Mouse (Mus musculus): Measurements from ENCODE around the gene Wdr46. TPM values are rescaled to one million over a fixed set of nuclear protein-coding genes. Genes with fewer than 3 reads are reported as not detected.
A peak's percentile ranks its signal among the peaks of the same experiment; 100 is the strongest.

Gene Wdr46
- polyA plus RNA-seq, 1 experiment from 2014 or later = 18.4 TPM

DNA sequence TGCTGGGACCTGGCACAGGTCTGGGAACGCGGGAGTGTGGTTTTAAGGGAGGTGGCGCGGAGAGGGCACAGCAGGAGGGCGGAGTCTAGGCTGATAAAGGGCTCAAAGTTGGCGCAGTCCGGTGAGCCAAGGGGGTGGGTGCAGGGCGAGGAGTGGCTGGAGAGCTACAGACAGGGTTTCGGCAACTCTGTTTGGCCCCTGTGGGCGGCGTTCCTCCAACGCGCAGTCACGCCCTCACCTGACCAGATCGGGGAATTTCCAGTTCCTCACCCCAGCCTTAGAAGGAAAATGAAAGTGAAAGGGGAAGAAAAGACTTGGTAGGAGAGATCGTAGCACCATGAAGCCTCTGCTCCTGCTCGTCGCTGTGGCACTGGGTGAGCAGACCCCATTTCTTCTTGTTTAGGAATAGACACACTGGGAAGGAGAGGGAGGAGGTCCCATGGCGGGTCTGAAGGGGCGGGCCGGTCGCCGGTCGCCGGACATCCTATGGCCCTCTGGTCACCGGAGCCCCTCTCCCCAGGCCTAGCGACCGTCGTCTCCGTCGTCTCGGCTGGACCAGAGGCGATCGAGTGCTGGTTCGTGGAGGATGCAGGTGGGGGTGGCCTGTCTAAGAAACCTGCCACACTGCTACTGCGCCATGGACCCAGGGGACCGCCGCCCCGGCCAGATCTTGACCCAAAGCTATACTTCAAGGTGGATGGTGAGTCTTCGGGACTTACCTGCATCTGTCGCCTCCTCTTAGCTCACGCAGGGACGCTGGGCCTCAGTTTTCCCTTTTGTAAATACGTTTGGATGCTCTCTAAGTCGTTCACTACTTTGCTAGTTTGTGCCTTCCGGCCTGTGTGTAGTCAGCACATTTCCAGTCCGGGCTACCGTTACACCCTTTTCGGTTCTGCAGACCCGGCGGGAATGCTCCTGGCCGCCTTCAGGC lies 20.8 kb upstream of the Wdr46 start:
- peak overlapping the region; percentile 90 for H3K4me3 ChIP-seq (replicated peaks)
- H3K27me3 ChIP-seq = no peaks in the 10 kb centered on the region
- peak overlapping the region; percentile 96 for H3K4me2 ChIP-seq
- WGBS (ENCODE audit: insufficient replicate concordance) = under 1% methylated on average over 52 of the region's 52 CpGs
- H3K4me1 ChIP-seq (replicated peaks) = peaks cover 73% of the 10 kb centered on the region
- H3K9ac ChIP-seq = peak overlapping the region; percentile 87
- ATAC-seq (ENCODE audit: insufficient read depth) = peak; percentile 59
- peaks cover 20% of the 10 kb centered on the region for H3K9me3 ChIP-seq (replicated peaks)
- H3K27ac ChIP-seq (replicated peaks) = peak overlapping the region; percentile 94
- H3K36me3 ChIP-seq (replicated peaks) = peaks cover 37% of the 10 kb centered on the region

DNA sequence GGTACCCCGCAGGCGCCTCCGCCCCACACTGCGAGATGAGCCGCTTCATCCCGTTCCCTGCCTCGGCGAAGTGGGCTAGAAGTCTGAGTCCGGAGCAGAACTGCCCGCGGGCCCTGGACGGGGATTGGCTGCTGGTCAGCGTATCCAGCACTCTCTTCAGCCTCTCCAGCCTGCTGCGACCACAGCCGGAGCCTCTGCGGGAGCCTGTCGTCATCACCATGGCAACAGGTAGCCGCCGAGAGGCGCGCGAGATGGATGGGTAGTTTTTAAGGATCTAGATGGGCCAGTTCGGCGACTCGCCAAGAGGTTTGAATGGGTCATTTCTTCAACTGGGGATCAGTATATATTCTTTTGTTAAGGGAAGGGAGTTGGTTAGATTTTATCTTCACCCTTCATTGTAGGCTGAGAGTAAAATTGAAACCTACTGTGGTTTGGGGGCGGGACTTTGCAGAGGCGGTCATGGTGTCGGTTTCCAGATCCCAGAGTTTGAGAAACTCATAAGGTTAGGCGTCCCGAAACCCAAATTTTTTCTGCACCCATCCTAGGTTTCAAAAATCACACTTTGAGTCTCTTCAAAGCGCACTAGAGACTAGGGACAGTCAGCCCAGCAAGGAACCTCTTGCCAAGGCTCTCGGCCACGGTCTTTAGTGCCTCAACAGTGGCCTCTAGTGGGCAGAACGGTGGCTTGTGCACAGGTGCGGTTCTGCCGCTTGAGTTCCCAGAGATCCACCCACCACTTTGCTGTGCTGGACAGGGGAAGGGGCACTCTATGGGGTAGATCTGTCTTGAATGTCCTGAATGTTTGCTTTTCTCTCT lies 20.0 kb upstream of the Wdr46 start:
- H3K9me3 ChIP-seq (replicated peaks) = peaks cover 20% of the 10 kb centered on the region
- peaks cover 36% of the 10 kb centered on the region for H3K36me3 ChIP-seq (replicated peaks)
- peak; percentile 11; the same call in 1 of the 2 replicates for ATAC-seq (ENCODE audit: insufficient read depth)
- peaks cover 72% of the 10 kb centered on the region for H3K4me1 ChIP-seq (replicated peaks)
- WGBS (ENCODE audit: insufficient replicate concordance) = under 1% methylated on average over 36 of the region's 36 CpGs
- peak overlapping the region; percentile 94 for H3K27ac ChIP-seq (replicated peaks)
- peak overlapping the region; percentile 90 for H3K4me3 ChIP-seq (replicated peaks)
- H3K4me2 ChIP-seq = peak overlapping the region; percentile 96
- H3K27me3 ChIP-seq = no peaks in the 10 kb centered on the region
- H3K9ac ChIP-seq = peak overlapping the region; percentile 87

DNA sequence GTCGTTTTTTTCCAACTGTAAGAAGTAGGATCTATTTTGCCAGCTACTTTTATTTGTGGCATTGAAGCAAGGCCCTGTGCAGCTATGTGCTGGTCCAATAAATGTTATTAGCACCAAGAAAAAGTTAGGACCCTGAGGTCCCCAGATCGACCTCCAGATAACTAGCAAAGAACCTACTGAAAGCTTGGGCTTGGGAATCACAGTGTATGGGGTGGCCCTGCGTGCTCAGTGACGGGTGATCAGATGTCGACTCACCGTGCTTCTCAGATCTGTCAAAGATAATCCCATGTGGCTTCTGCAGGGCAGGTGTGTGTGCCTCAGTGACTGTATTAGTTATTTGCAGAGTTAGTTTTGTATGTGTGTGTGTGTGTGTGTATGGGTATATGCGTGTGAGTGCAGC lies 19.1 kb upstream of the Wdr46 start:
- WGBS (ENCODE audit: insufficient replicate concordance) = 68% methylated on average over 7 of the region's 7 CpGs
- H3K9me3 ChIP-seq (replicated peaks) = peaks cover 20% of the 10 kb centered on the region
- 0 out of 2 replicates have a peak overlapping the region, but pooled peaks have one; percentile 96 for H3K4me2 ChIP-seq
- H3K4me3 ChIP-seq (replicated peaks) = no peak overlapping the region; the same call in 1 of the 2 replicates
- 0 out of 2 replicates have a peak overlapping the region, but pooled peaks have one; percentile 41 for H3K27ac ChIP-seq (replicated peaks)
- peaks cover 76% of the 10 kb centered on the region for H3K4me1 ChIP-seq (replicated peaks)
- no peak for ATAC-seq (ENCODE audit: insufficient read depth)
- no peak overlapping the region for H3K9ac ChIP-seq
- peaks cover 44% of the 10 kb centered on the region for H3K36me3 ChIP-seq (replicated peaks)
- H3K27me3 ChIP-seq = no peaks in the 10 kb centered on the region

DNA sequence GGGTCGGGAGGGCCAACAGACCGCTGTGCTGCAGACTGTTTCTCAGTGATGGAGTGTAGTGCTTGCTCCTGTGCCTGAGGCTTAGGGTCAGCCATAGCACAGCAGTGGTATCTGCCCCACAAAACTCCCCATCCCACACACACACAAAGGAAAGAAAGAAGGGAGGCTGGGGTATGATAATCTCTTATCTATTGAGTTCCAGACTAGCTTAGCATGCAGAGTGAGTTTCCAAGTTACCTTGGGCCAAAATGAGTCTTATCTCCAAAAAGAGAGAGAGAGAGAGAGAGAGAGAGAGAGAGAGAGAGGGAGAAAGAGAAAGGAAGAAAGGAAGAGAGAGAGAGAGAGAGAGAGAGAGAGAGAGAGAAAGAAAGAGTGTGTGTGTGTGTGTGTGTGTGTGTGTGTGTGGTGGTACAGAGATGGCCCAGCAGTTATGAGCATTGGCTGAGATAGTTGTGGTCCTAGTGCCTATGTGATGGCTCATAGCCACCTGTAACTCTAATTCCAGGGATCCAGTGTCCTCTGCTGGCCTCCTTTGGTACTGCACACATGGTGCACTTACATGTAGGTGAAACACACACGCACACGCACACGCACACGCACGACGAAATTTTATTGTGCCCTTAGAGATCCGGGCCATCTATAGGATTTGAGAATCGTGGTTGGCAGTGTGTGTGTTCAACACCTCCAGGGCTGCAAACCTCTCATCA lies 15.7 kb upstream of the Wdr46 start:
- Histone ChIP-seq H3K4me1 (replicated peaks) (peaks cover 67% of the 10 kb centered on the region), H3K4me2 (peak overlapping the region; percentile 8; the same call in 1 of the 2 replicates), H3K27me3 (no peaks in the 10 kb centered on the region), H3K9me3 (replicated peaks) (no peaks in the 10 kb centered on the region), H3K9ac (no peak overlapping the region), H3K4me3 (replicated peaks) (no peak overlapping the region), H3K36me3 (replicated peaks) (peaks cover 42% of the 10 kb centered on the region), H3K27ac (replicated peaks) (peak overlapping the region; percentile 51; the same call in 1 of the 2 replicates)
- 71% methylated on average over 10 of the region's 10 CpGs for WGBS (ENCODE audit: insufficient replicate concordance)
- peak; percentile 20; the same call in 1 of the 2 replicates for ATAC-seq (ENCODE audit: insufficient read depth)

DNA sequence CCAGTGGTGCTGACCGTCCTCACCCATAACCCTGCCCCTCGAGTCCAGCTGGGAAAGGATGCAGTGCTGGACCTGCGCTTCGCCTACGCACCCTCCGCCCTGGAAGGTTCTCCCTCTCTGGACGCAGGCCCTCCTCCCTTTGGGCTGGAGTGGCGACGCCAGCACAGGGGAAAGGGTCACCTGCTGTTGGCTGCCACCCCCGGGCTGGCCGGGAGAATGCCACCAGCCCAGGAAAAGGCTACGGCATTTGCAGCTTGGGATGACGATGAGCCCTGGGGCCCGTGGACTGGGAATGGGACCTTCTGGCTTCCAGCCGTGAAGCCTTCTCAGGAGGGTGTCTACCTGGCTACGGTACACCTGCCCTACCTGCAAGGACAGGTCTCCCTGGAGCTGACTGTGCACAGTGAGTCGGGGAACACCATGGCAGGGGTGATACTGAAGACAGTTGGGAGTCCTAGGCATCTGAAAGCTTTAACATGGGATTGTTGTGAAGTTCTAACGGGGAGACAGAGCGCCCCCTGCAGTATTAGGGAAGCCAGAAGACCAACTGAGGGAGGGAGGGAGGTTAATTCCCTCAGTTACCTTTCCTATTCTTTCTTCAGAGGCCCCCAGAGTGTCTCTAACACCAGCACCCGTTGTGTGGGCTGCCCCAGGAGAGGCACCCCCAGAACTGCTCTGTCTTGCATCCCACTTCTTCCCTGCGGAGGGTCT lies 14.9 kb upstream of the Wdr46 start:
- 84% methylated on average over 21 of the region's 21 CpGs for WGBS (ENCODE audit: insufficient replicate concordance)
- Histone ChIP-seq H3K9ac (no peak overlapping the region), H3K9me3 (replicated peaks) (no peaks in the 10 kb centered on the region), H3K4me1 (replicated peaks) (peaks cover 70% of the 10 kb centered on the region), H3K4me2 (no peak overlapping the region), H3K4me3 (replicated peaks) (no peak overlapping the region), H3K36me3 (replicated peaks) (peaks cover 42% of the 10 kb centered on the region), H3K27me3 (no peaks in the 10 kb centered on the region), H3K27ac (replicated peaks) (no peak overlapping the region; the same call in 1 of the 2 replicates)
- ATAC-seq (ENCODE audit: insufficient read depth) = no peak

- no peaks in the 10 kb centered on the region for H3K27me3 ChIP-seq
- H3K4me1 ChIP-seq (replicated peaks) = peaks cover 71% of the 10 kb centered on the region
- H3K4me3 ChIP-seq (replicated peaks) = no peak overlapping the region
- H3K9me3 ChIP-seq (replicated peaks) = no peaks in the 10 kb centered on the region
- WGBS (ENCODE audit: insufficient replicate concordance) = 74% methylated on average over 17 of the region's 17 CpGs
- H3K9ac ChIP-seq = no peak overlapping the region
- no peak for ATAC-seq (ENCODE audit: insufficient read depth)
- H3K36me3 ChIP-seq (replicated peaks) = peaks cover 42% of the 10 kb centered on the region
- H3K4me2 ChIP-seq = no peak overlapping the region
- no peak overlapping the region; the same call in 1 of the 2 replicates for H3K27ac ChIP-seq (replicated peaks)
Measured at GRCm38 (mm10) chr17:33926207-33926932, 14.1 kb upstream of the Wdr46 start.

GRCm38 (mm10) chr17:33928251-33928947 lies 12.1 kb upstream of the Wdr46 start:
- peak overlapping the region; percentile 93 for H3K27ac ChIP-seq (replicated peaks)
- H3K27me3 ChIP-seq = no peaks in the 10 kb centered on the region
- peak overlapping the region; percentile 99 for H3K4me2 ChIP-seq
- H3K4me3 ChIP-seq (replicated peaks) = peak overlapping the region; percentile 75
- peak overlapping the region; percentile 86 for H3K9ac ChIP-seq
- ATAC-seq (ENCODE audit: insufficient read depth) = no peak
- peaks cover 79% of the 10 kb centered on the region for H3K4me1 ChIP-seq (replicated peaks)
- no peaks in the 10 kb centered on the region for H3K9me3 ChIP-seq (replicated peaks)
- WGBS (ENCODE audit: insufficient replicate concordance) = 50% methylated on average over 21 of the region's 21 CpGs
- H3K36me3 ChIP-seq (replicated peaks) = peaks cover 48% of the 10 kb centered on the region

DNA sequence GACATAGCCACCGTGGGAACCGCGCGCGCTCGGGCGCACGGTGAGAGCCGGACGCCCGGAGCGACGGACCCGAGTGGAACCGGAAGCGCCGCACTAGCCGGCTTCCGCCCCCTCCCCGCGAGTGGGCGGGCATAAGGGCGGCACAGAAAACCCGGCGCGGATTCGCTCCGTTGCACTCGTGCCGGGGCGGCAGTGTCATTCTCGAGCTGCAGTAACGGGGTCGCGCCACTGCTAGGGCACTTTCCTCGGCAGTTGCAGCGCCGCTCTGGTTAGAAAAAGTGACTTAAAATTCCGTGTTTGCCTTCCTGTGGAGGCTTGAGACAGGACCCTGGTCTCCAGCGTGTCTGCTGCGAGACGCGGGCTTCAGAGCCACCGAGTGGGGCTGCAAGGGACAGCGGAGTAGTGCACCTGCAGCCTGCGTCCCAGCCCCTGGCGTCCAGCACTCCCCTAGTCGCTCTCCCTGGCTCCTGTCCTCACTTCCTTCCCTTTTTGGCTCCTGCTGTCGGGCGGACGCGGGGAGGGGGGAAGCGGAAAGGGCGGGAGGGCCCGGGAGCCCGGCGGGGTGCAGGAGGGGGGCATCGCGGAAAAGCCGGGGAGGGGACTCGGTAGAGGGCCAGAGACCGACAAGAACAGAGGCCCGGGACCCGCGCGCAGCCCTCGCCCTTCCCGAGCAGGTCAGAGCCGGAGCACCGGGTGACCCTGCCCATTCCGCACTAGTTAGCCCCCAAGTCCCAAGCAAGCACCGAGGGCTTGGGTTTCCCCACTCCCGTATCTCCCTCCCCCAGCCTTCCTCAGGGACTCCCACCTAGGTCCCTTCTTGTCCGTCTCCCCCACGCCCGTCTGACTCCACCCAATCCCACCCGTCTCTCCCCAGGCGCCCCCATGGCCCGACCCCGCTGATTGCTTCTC lies 10.8 kb upstream of the Wdr46 start, which contains the start of gene Rgl2:
Rgl2 (plus strand) TSS at position 173 of the 909 bp plus-strand sequence.
- H3K27me3 ChIP-seq = no peaks in the 10 kb centered on the region
- ATAC-seq (ENCODE audit: insufficient read depth) = peak; percentile 78
- H3K9ac ChIP-seq = peak within 1 kb of the TSS; percentile 86
- peak within 1 kb of the TSS; percentile 75 for H3K4me3 ChIP-seq (replicated peaks)
- peak within 1 kb of the TSS; percentile 99 for H3K4me2 ChIP-seq
- no peaks in the 10 kb centered on the region for H3K9me3 ChIP-seq (replicated peaks)
- H3K27ac ChIP-seq (replicated peaks) = peak within 1 kb of the TSS; percentile 93
- H3K36me3 ChIP-seq (replicated peaks) = peaks cover 55% of the 10 kb centered on the region
- under 1% methylated on average over 78 of the region's 80 CpGs for WGBS (ENCODE audit: insufficient replicate concordance)
- peaks cover 68% of the 10 kb centered on the region for H3K4me1 ChIP-seq (replicated peaks)

Measured in liver, embryonic 15.5 days (tissue).